Mouse (Mus musculus) E14TG2a.4 (cell line): ENCODE results near the gene Marveld3.

ENCODE experiments used
- H3K27me3 ChIP-seq: 2 replicates; pipeline ENCODE4 v1.6.1; 2014; ENCODE audit warnings: low read length, control low read depth; ENCODE audit not compliant: insufficient read depth
- H3K36me3 ChIP-seq: 2 replicates; pipeline ENCODE4 v1.6.1; 2014; ENCODE audit warnings: low read length, control low read depth; ENCODE audit not compliant: insufficient read depth
- H3K4me1 ChIP-seq: replicated peaks from 2 replicates; pipeline ENCODE4 v1.6.1; 2014; ENCODE audit warnings: low read depth, low read length, control low read depth
- H3K4me3 ChIP-seq: replicated peaks from 2 replicates; pipeline ENCODE4 v1.5.1; 2014; ENCODE audit warnings: mild to moderate bottlenecking, low read length
- H3K9me3 ChIP-seq: 2 replicates; pipeline ENCODE4 v1.6.1; 2014; ENCODE audit warnings: low read length, control low read depth
- CTCF ChIP-seq: conservative IDR thresholded peaks from 2 replicates; pipeline ENCODE4 v1.5.1; 2014; ENCODE audit warnings: low read length
- NANOG ChIP-seq: IDR thresholded peaks from 2 replicates; pipeline ENCODE4 v1.6.1; 2014; ENCODE audit warnings: borderline replicate concordance, low read length, mixed read lengths
- POU5F1 ChIP-seq: IDR thresholded peaks from 2 replicates; pipeline ENCODE4 v1.6.1; 2014; ENCODE audit warnings: low read length, borderline replicate concordance

Gene Marveld3

GRCm38 (mm10) chr8:109998066-109998465, 36.1 kb upstream of the Marveld3 start:
- TF ChIP-seq NANOG (no peak), CTCF (no peak), POU5F1 (no peak)
- no peaks in the 10 kb centered on the region for H3K36me3 ChIP-seq
- no peak overlapping the region for H3K4me3 ChIP-seq
- peaks cover 25% of the 10 kb centered on the region; the same call in 1 of the 2 replicates for H3K27me3 ChIP-seq
- no peaks in the 10 kb centered on the region for H3K9me3 ChIP-seq
- peaks cover 4% of the 10 kb centered on the region; the same call in 1 of the 2 replicates for H3K4me1 ChIP-seq

DNA sequence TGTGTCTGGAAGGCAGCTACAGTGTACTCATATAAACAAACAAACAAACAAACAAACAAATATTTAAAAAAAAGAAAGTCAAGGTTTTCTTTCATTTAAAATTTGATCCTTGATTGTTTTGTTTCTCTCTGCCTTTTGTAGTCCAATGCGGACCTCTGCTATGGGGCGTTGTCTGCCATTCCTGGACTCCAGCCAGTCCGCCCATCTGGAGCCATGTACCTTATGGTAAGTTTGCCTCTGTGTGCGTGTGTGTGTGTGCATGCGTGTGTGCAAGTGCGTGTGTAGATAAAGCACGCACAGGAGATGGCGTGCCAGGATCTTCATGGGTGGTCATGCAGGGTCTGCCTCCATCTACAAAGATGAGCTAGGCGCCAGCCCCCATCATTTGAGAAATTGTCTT, 35.4 kb upstream of the Marveld3 start:
- Histone ChIP-seq H3K27me3 (peaks cover 23% of the 10 kb centered on the region; the same call in 1 of the 2 replicates), H3K9me3 (no peaks in the 10 kb centered on the region), H3K4me3 (no peak overlapping the region), H3K4me1 (peaks cover 4% of the 10 kb centered on the region; the same call in 1 of the 2 replicates), H3K36me3 (no peaks in the 10 kb centered on the region)
- TF ChIP-seq NANOG (no peak), POU5F1 (no peak), CTCF (no peak)

DNA sequence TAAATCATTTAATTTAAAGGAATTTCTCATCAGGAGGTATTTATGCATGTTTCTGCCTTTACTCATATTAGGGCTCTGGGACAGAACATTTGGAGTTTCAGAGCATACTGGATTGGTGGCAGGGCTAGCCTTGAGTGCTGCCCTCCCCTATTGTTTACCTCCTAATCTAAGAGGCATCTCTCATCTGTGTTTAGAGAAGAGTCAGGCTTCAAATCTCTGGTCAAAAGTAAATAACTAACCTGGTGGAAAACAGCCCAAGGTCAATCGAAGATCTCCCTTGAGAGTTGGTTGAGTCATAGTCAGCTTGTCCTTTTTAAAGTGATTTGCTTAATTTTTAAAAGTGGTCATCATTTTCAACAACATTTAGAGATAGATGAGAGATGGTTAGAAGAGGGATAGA, 30.9 kb upstream of the Marveld3 start:
- Histone ChIP-seq H3K9me3 (peaks cover 7% of the 10 kb centered on the region), H3K36me3 (no peaks in the 10 kb centered on the region), H3K27me3 (no peaks in the 10 kb centered on the region; the same call in 1 of the 2 replicates), H3K4me1 (0 out of 2 replicates have a peak, but pooled peaks cover 4% of the 10 kb centered on the region), H3K4me3 (no peak overlapping the region)
- TF ChIP-seq POU5F1 = no peak
- TF ChIP-seq NANOG = no peak
- no peak for TF ChIP-seq CTCF

- no peak for TF ChIP-seq CTCF
- TF ChIP-seq POU5F1 = no peak
- TF ChIP-seq NANOG = no peak
- no peak overlapping the region for H3K4me3 ChIP-seq
Measured at GRCm38 (mm10) chr8:109992166-109992565, 30.2 kb upstream of the Marveld3 start.

GRCm38 (mm10) chr8:109990224-109990623, 28.2 kb upstream of the Marveld3 start, which contains the start of gene Tat:
TSS of gene Tat (plus strand) at chr8:109990437.
- H3K27me3 ChIP-seq = no peaks in the 10 kb centered on the region; the same call in 1 of the 2 replicates
- TF ChIP-seq POU5F1 (no peak), NANOG (no peak), CTCF (no peak)
- no peak within 1 kb of the TSS for H3K4me3 ChIP-seq
- no peaks in the 10 kb centered on the region for H3K36me3 ChIP-seq
- 0 out of 2 replicates have a peak, but pooled peaks cover 4% of the 10 kb centered on the region for H3K4me1 ChIP-seq
- H3K9me3 ChIP-seq = peaks cover 12% of the 10 kb centered on the region

More at GRCm38 (mm10) chr8:109992166-109992565, 30.2 kb upstream of the Marveld3 start:
- Histone ChIP-seq H3K36me3 (no peaks in the 10 kb centered on the region), H3K9me3 (peaks cover 7% of the 10 kb centered on the region), H3K27me3 (no peaks in the 10 kb centered on the region; the same call in 1 of the 2 replicates), H3K4me1 (0 out of 2 replicates have a peak, but pooled peaks cover 4% of the 10 kb centered on the region)

- H3K36me3 ChIP-seq = no peaks in the 10 kb centered on the region
- TF ChIP-seq CTCF (no peak), POU5F1 (no peak), NANOG (no peak)
- H3K4me3 ChIP-seq = no peak overlapping the region
- peaks cover 2% of the 10 kb centered on the region; the same call in 1 of the 2 replicates for H3K27me3 ChIP-seq
- peaks cover 5% of the 10 kb centered on the region for H3K4me1 ChIP-seq
- peaks cover 12% of the 10 kb centered on the region for H3K9me3 ChIP-seq
Measured at GRCm38 (mm10) chr8:109989151-109989550, 27.1 kb upstream of the Marveld3 start.

GRCm38 (mm10) chr8:109987776-109988175, 25.8 kb upstream of the Marveld3 start:
- Histone ChIP-seq H3K4me1 (peaks cover 10% of the 10 kb centered on the region), H3K27me3 (peaks cover 2% of the 10 kb centered on the region; the same call in 1 of the 2 replicates), H3K4me3 (no peak overlapping the region), H3K36me3 (no peaks in the 10 kb centered on the region), H3K9me3 (peaks cover 12% of the 10 kb centered on the region)
- TF ChIP-seq NANOG (no peak), POU5F1 (no peak)

GRCm38 (mm10) chr8:109986384-109986783, 24.4 kb upstream of the Marveld3 start:
- TF ChIP-seq POU5F1 = no peak
- no peak for TF ChIP-seq CTCF
- TF ChIP-seq NANOG = no peak
- H3K36me3 ChIP-seq = no peaks in the 10 kb centered on the region
- H3K27me3 ChIP-seq = peaks cover 4% of the 10 kb centered on the region; the same call in 1 of the 2 replicates

DNA sequence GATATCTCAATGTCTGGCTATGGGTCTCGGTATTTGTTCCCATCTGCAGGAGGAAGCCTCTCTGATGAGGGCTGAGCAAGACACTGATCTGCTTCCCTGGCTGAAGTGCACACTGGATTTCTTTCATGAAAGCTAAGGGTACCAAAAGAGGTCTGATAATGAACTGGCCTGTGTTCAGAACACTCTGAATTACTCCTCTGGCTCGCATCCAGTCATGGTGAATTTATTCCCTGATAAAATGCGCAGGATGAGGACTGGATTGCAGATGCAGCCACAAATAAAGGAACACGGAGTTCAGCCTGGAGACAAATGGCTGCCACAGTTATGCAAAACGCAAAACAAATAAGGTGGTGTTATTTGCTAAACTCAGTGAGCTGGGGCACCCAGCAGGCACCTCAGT, 21.9 kb upstream of the Marveld3 start:
- Histone ChIP-seq H3K4me1 (peaks cover 10% of the 10 kb centered on the region), H3K36me3 (no peaks in the 10 kb centered on the region), H3K27me3 (peaks cover 7% of the 10 kb centered on the region; the same call in 1 of the 2 replicates), H3K9me3 (peaks cover 8% of the 10 kb centered on the region), H3K4me3 (no peak overlapping the region)
- TF ChIP-seq POU5F1 (no peak), CTCF (no peak), NANOG (no peak)

More at GRCm38 (mm10) chr8:109986384-109986783, 24.4 kb upstream of the Marveld3 start:
- peaks cover 10% of the 10 kb centered on the region for H3K4me1 ChIP-seq
- no peak overlapping the region for H3K4me3 ChIP-seq
- H3K9me3 ChIP-seq = peaks cover 12% of the 10 kb centered on the region
